Mouse (Mus musculus) embryonic facial prominence, embryonic 14.5 days (tissue): ENCODE data around the gene Pds5a. TPM values are rescaled to one million over a fixed set of nuclear protein-coding genes. Genes with fewer than 3 reads are reported as not detected.
A peak's percentile ranks its signal among the peaks of the same experiment; 100 is the strongest.

Experiments used
- ATAC-seq: fragments of 200-750 bp; cut with Nextera tagmentation; 2 replicates; pipeline ENCODE4 v1.8.0; 2017; ENCODE audit warnings: low read depth, moderate number of reproducible peaks, moderate TSS enrichment
- DNase-seq: peaks from one replicate; pipeline ENCODE4 v3.0.0-alpha.2; 2015; ENCODE audit warnings: low spot score
- H3K27ac ChIP-seq: fragments of 300-500 bp; sonication (generic); replicated peaks from 2 replicates; pipeline ENCODE4 v1.5.1; 2014; ENCODE audit warnings: low read depth, mild to moderate bottlenecking, low read length, moderate library complexity
- H3K27me3 ChIP-seq: fragments of 300-500 bp; sonication (generic); replicated peaks from 2 replicates; pipeline ENCODE4 v1.6.1; 2014; ENCODE audit warnings: low read length; ENCODE audit not compliant: control insufficient read depth, insufficient read depth
- H3K36me3 ChIP-seq: fragments of 300-500 bp; sonication (generic); 2 replicates; pipeline ENCODE4 v1.6.1; 2014; ENCODE audit warnings: low read length, mixed read lengths; ENCODE audit not compliant: control insufficient read depth, insufficient read depth
- H3K4me1 ChIP-seq: fragments of 300-500 bp; sonication (generic); 2 replicates; pipeline ENCODE4 v1.6.1; 2014; ENCODE audit warnings: antibody characterized with exemption, low read length; ENCODE audit not compliant: control insufficient read depth, insufficient read depth
- H3K4me2 ChIP-seq: fragments of 300-500 bp; sonication (generic); 2 replicates; pipeline ENCODE4 v1.6.1; 2014; ENCODE audit warnings: low read depth, mild to moderate bottlenecking, low read length, moderate library complexity, mixed read lengths
- H3K4me3 ChIP-seq: fragments of 300-500 bp; sonication (generic); 2 replicates; pipeline ENCODE4 v1.5.1; 2014; ENCODE audit warnings: low read depth, mild to moderate bottlenecking, low read length
- H3K9ac ChIP-seq: fragments of 300-500 bp; sonication (generic); 2 replicates; pipeline ENCODE4 v1.6.1; 2014; ENCODE audit warnings: low read depth, mild to moderate bottlenecking, low read length, moderate library complexity, mixed read lengths
- H3K9me3 ChIP-seq: fragments of 300-500 bp; sonication (generic); 2 replicates; pipeline ENCODE4 v1.6.1; 2016; ENCODE audit warnings: low read length; ENCODE audit not compliant: control insufficient read depth
- WGBS: fragments of 180-500 bp; shearing (Covaris S2); extraction: QIAGEN DNeasy Blood & Tissue Kit; methylation state at CpG from one replicate; pipeline ENCODE4 v1.1.7; 2014; 5-methylcytosine and 5-hydroxymethylcytosine counted together
- polyA plus RNA-seq: library from polyadenylated mRNA; unstranded; fragments of >200 nt; fragmentation: Nextera tagmentation; extraction: Ambion mirVana; gene quantifications from 2 replicates; pipeline ENCODE4 v1.2.1, GENCODE M21; 2014

Gene Pds5a
- polyA plus RNA-seq, 1 experiment from 2014 or later: 69.3 TPM

DNA sequence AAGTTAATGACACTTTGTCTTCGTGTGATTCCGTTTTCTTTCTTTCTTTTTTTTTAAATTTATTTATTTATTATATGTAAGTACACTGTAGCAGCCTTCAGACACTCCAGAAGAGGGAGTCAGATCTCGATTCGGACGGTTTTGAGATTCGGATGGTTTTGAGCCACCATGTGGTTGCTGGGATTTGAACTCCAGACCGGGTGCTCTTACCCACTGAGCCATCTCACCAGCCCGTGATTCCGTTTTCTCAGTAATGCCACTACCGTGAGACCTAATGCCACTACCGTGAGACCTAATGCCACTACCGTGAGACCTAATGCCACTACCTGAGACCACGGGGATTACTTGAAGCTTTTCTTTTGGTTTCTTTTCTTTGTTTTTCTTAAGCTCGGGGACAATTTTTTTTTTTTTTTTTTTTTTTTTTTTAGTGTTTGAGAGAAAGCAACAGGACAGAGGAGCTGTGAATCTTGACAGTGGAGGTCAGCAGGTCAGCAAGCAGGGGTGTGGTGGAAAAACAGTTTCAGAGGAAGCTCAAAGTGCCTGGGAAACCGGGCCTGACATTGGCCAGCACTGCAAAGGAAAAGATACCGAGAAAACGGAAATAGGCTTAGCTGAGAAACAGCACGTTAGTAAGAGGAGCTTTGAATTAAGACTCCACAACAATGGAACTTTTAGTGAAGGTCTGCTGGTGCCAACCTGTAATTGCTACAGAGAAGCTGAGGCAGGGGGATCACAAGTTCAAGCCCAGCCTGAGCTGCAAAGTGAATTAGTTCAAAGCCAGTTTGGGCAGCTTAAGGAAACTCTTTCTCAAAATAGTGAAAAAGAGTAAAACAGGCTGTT is 19.2 kb upstream of the Pds5a start:
- Histone ChIP-seq H3K27ac (no peak overlapping the region), H3K4me1 (no peaks in the 10 kb centered on the region), H3K9me3 (no peaks in the 10 kb centered on the region), H3K4me2 (no peak overlapping the region), H3K9ac (no peak overlapping the region), H3K36me3 (no peaks in the 10 kb centered on the region), H3K4me3 (no peak overlapping the region), H3K27me3 (no peaks in the 10 kb centered on the region)
- ATAC-seq (no peak), DNase-seq (no peak)
- WGBS: 80% methylated on average over 18 of the region's 18 CpGs

GRCm38 (mm10) chr5:65715084-65715483 is 17.0 kb upstream of the Pds5a start:
- no peaks in the 10 kb centered on the region for H3K36me3 ChIP-seq
- H3K27me3 ChIP-seq: no peaks in the 10 kb centered on the region
- WGBS: 79% methylated on average over 6 of the region's 6 CpGs
- no peak overlapping the region for H3K4me2 ChIP-seq
- H3K9me3 ChIP-seq: no peaks in the 10 kb centered on the region
- H3K9ac ChIP-seq: no peak overlapping the region
- ATAC-seq (no peak), DNase-seq (no peak)
- H3K4me3 ChIP-seq: no peak overlapping the region
- H3K4me1 ChIP-seq: no peaks in the 10 kb centered on the region
- H3K27ac ChIP-seq: no peak overlapping the region

DNA sequence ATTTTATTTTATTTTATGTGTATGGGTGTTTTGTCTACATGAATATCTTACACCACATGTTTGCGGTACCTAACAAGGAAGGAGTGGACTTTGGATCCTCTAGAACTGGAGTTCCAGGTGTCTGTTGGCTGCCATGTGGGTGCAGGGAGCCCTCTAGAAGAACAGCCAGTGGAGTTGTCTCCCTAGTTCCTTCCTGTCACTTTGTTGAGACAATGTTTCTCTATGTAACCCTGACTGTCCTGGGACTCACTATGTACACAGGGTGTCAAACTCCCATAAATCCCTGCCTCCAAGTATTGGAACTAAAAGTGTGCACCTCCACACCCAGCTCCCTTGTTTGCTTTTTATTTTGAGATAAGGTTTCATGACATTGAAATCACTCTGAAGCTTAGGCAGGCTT is 13.4 kb upstream of the Pds5a start:
- ATAC-seq: no peak
- Histone ChIP-seq H3K9me3 (no peaks in the 10 kb centered on the region), H3K4me1 (no peaks in the 10 kb centered on the region), H3K27ac (no peak overlapping the region), H3K4me3 (no peak overlapping the region), H3K9ac (no peak overlapping the region), H3K36me3 (no peaks in the 10 kb centered on the region), H3K4me2 (no peak overlapping the region), H3K27me3 (no peaks in the 10 kb centered on the region)
- DNase-seq: no peak
- 93% methylated on average over 1 of the region's 1 CpGs for whole genome bisulfite sequencing

DNA sequence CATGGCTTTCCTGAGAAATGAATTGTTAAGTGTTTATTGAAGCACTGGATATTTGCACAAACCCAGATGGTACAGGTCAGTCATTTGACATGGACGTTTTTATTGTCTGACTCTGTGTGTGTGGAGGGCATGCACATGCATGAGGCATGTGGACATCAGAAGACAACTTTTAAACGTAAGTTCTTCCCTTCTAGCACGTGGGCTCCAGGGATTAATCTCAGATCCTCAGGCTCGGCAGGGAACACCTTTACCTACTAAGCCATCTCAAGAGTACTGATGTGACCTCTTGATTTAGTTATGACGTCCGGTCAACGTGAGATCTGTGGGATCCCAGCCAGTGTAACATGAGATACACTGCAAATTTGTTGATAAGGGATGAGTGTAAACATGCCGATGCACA is 12.2 kb upstream of the Pds5a start:
- no peak overlapping the region for H3K27ac ChIP-seq
- no peaks in the 10 kb centered on the region for H3K27me3 ChIP-seq
- no peaks in the 10 kb centered on the region for H3K36me3 ChIP-seq
- H3K9me3 ChIP-seq: no peaks in the 10 kb centered on the region
- no peaks in the 10 kb centered on the region for H3K4me1 ChIP-seq
- H3K4me2 ChIP-seq: no peak overlapping the region
- no peak overlapping the region for H3K4me3 ChIP-seq
- no peak overlapping the region for H3K9ac ChIP-seq
- no peak for ATAC-seq
- DNase-seq: no peak
- 50% methylated on average over 8 of the region's 8 CpGs for WGBS

GRCm38 (mm10) chr5:65706979-65707378 is 8.9 kb upstream of the Pds5a start:
- no peaks in the 10 kb centered on the region for H3K9me3 ChIP-seq
- H3K4me3 ChIP-seq: no peak overlapping the region
- ATAC-seq: no peak
- WGBS: 62% methylated on average over 5 of the region's 5 CpGs
- H3K9ac ChIP-seq: no peak overlapping the region
- no peak overlapping the region for H3K4me2 ChIP-seq
- 0 out of 2 replicates have a peak, but pooled peaks cover 3% of the 10 kb centered on the region for H3K27me3 ChIP-seq
- peak; percentile 13 for DNase-seq
- H3K36me3 ChIP-seq: no peaks in the 10 kb centered on the region
- H3K4me1 ChIP-seq: no peaks in the 10 kb centered on the region
- no peak overlapping the region for H3K27ac ChIP-seq

DNA sequence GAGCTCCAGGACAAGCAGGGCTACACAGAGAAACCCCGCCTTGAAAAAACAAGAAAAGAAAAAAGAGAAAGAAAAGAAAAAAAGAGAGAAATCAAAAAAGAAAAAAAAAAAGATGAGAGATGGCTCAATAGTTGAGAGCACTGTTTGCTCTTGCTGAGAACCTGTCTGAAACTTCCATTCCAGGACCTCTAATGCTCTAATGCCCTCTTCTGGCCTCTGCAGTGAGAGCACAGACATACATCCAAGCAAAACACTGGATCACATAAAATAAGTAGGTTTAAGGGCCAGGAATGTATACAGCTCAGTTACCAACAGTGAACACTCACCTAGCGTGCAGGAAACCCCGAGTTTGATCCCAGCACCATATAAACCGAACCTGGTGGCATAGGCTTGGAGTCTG is 8.1 kb upstream of the Pds5a start:
- DNase-seq (peak; percentile 33), ATAC-seq (no peak)
- Histone ChIP-seq H3K4me2 (no peak overlapping the region), H3K4me3 (no peak overlapping the region), H3K9me3 (no peaks in the 10 kb centered on the region), H3K9ac (no peak overlapping the region), H3K27ac (no peak overlapping the region), H3K4me1 (no peaks in the 10 kb centered on the region), H3K27me3 (0 out of 2 replicates have a peak, but pooled peaks cover 3% of the 10 kb centered on the region), H3K36me3 (no peaks in the 10 kb centered on the region)
- 80% methylated on average over 4 of the region's 4 CpGs for WGBS

GRCm38 (mm10) chr5:65704765-65705678 is 6.9 kb upstream of the Pds5a start:
- 74% methylated on average over 12 of the region's 12 CpGs for WGBS

GRCm38 (mm10) chr5:65703261-65703660 is 5.2 kb upstream of the Pds5a start:
- no peak overlapping the region for H3K4me3 ChIP-seq
- H3K27me3 ChIP-seq: 0 out of 2 replicates have a peak, but pooled peaks cover 3% of the 10 kb centered on the region
- H3K27ac ChIP-seq: no peak overlapping the region
- no peaks in the 10 kb centered on the region for H3K36me3 ChIP-seq
- 0 out of 2 replicates have a peak, but pooled peaks cover 4% of the 10 kb centered on the region for H3K4me1 ChIP-seq
- no peak for ATAC-seq
- WGBS: 68% methylated on average over 9 of the region's 9 CpGs
- no peak for DNase-seq
- H3K9ac ChIP-seq: no peak overlapping the region
- no peak overlapping the region for H3K4me2 ChIP-seq
- H3K9me3 ChIP-seq: no peaks in the 10 kb centered on the region

More at GRCm38 (mm10) chr5:65704765-65705678, 6.9 kb upstream of the Pds5a start:
- Histone ChIP-seq H3K27me3 (0 out of 2 replicates have a peak, but pooled peaks cover 3% of the 10 kb centered on the region), H3K4me2 (no peak overlapping the region), H3K9me3 (no peaks in the 10 kb centered on the region), H3K27ac (no peak overlapping the region), H3K9ac (no peak overlapping the region), H3K36me3 (no peaks in the 10 kb centered on the region), H3K4me3 (no peak overlapping the region), H3K4me1 (no peaks in the 10 kb centered on the region)
- no peak for ATAC-seq
- DNase-seq: no peak
